Mouse (Mus musculus): ENCODE measurements around the gene Mecom. TPM values are rescaled to one million over a fixed set of nuclear protein-coding genes. Genes with fewer than 3 reads are reported as not detected.
"Not testable (repeated sequence)": the region's sequence is repeated elsewhere in the genome, so short reads cannot be mapped to it uniquely, and the experiment has no call there.

Gene Mecom
- polyA plus RNA-seq, 1 experiment from 2014 or later: 89.3 TPM

DNA sequence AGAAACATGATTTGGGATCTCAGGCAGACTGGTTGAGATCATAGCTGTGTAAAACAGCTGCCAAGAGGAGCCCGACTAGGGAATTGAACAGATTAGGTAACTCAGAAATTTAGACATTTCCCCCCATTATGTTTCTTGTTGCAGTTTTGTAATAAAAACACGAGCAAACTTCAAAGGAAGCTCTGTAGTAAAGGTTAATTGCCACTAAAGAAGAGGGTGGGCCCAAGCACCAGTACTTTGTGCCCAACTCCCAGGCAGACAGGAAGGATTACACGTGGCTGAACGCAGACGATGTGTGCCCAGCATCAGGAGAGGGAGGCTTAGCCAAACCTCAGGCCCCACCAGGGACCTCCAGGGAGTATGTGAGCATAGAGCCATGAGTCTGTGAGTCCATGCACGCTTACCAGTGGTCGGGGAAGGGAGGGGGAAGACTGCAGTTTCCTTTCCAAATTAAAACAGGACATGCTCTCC is 303.4 kb downstream of the Mecom start:
- Histone ChIP-seq H3K4me3 (ENCODE audit: low read length) (no peak overlapping the region), H3K9ac (ENCODE audit: low read depth, low read length) (no peak overlapping the region; the same call in 1 of the 2 replicates), H3K4me1 (ENCODE audit: control insufficient read depth, insufficient read depth, low read length) (peaks cover 15% of the 10 kb centered on the region; the same call in 1 of the 2 replicates), H3K27me3 (ENCODE audit: control insufficient read depth, insufficient read depth, low read length) (no peaks in the 10 kb centered on the region), H3K9me3 (ENCODE audit: control insufficient read depth, low read length) (no peaks in the 10 kb centered on the region), H3K27ac (ENCODE audit: low read depth, low read length) (no peak overlapping the region; the same call in 1 of the 2 replicates), H3K36me3 (ENCODE audit: control insufficient read depth, insufficient read depth, low read length) (no peaks in the 10 kb centered on the region), H3K4me2 (replicated peaks; ENCODE audit: low read depth, low read length) (no peak overlapping the region)
- ATAC-seq (ENCODE audit: low FRiP score, low TSS enrichment): no peak; the same call in 1 of the 2 replicates
- 20% methylated on average over 7 of the region's 7 CpGs for WGBS

DNA sequence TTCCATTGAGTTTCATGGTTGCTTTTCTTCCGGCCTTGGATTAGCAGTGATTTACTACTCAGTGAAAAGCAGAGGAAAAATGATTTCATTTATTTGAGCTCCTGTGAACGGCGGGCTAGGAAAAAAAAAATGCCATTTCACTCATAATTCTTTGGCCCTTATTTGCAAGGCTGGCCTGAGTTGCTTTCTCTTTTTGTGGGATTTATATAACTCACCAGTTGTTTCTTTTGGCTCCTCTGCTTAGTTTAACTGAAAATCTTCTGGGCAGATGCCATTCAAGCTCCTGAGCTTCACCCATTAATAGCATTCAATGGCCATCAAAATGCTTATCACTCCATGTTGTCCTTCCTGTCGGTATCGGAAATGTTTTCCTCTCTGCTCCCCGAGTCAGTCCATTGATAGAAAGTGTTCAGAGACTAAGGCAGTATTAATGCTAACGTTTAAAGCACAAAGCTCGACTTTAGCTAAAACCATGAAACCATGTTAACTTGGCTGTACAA is 304.0 kb downstream of the Mecom start:
- WGBS: 56% methylated on average over 8 of the region's 8 CpGs
- Histone ChIP-seq H3K9me3 (ENCODE audit: control insufficient read depth, low read length) (no peaks in the 10 kb centered on the region), H3K27ac (ENCODE audit: low read depth, low read length) (no peak overlapping the region; the same call in 1 of the 2 replicates), H3K9ac (ENCODE audit: low read depth, low read length) (no peak overlapping the region), H3K27me3 (ENCODE audit: control insufficient read depth, insufficient read depth, low read length) (no peaks in the 10 kb centered on the region), H3K36me3 (ENCODE audit: control insufficient read depth, insufficient read depth, low read length) (no peaks in the 10 kb centered on the region), H3K4me2 (replicated peaks; ENCODE audit: low read depth, low read length) (no peak overlapping the region), H3K4me1 (ENCODE audit: control insufficient read depth, insufficient read depth, low read length) (peaks cover 15% of the 10 kb centered on the region; the same call in 1 of the 2 replicates), H3K4me3 (ENCODE audit: low read length) (no peak overlapping the region)
- ATAC-seq (ENCODE audit: low FRiP score, low TSS enrichment): no peak

DNA sequence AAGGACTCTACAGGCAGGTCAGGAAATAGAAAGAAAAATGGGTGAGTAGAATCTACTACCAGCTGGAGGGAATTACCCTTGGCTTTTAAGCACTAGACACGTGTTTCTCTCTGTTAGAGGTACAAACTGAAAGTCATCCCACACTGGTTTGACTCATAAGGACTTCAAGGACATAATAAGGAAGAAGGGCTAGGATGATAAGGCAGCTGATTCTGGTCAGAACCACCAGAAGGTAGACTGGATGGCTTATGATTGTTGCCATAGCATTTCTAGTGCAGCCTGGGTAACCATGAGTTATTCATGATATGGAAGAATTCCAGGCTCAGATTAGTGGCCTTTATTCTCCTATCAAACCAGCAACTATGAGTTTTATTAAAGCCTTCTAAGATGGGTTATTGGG is 308.4 kb downstream of the Mecom start:
- H3K27ac ChIP-seq (ENCODE audit: low read depth, low read length): no peak overlapping the region
- H3K4me3 ChIP-seq (ENCODE audit: low read length): no peak overlapping the region
- ATAC-seq (ENCODE audit: low FRiP score, low TSS enrichment): no peak
- H3K4me2 ChIP-seq (replicated peaks; ENCODE audit: low read depth, low read length): no peak overlapping the region
- no peak overlapping the region for H3K9ac ChIP-seq (ENCODE audit: low read depth, low read length)
- H3K4me1 ChIP-seq (ENCODE audit: control insufficient read depth, insufficient read depth, low read length): peaks cover 6% of the 10 kb centered on the region; the same call in 1 of the 2 replicates
- no peaks in the 10 kb centered on the region for H3K9me3 ChIP-seq (ENCODE audit: control insufficient read depth, low read length)
- 89% methylated on average over 1 of the region's 1 CpGs for WGBS
- no peaks in the 10 kb centered on the region for H3K36me3 ChIP-seq (ENCODE audit: control insufficient read depth, insufficient read depth, low read length)
- no peaks in the 10 kb centered on the region for H3K27me3 ChIP-seq (ENCODE audit: control insufficient read depth, insufficient read depth, low read length)

DNA sequence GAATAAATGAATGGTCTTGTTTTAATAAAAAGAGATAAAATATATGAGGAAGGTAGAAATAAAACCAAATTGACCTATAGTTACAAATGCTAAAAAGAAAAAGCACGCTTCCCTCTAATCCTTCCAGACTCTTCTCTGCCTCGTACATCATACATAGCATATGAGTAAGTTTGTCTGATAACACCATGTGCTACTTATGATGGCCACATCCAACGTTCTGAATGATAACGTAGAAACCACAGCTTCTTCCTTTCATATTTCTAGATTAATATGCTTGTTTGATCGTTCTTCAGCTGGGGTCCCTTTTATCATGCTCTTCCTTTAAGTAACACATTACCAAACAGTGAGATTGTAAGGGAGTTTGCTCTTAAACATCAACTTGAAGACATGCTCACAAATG is 310.3 kb downstream of the Mecom start:
- Histone ChIP-seq H3K36me3 (ENCODE audit: control insufficient read depth, insufficient read depth, low read length) (no peaks in the 10 kb centered on the region), H3K27ac (ENCODE audit: low read depth, low read length) (no peak overlapping the region), H3K27me3 (ENCODE audit: control insufficient read depth, insufficient read depth, low read length) (no peaks in the 10 kb centered on the region), H3K9ac (ENCODE audit: low read depth, low read length) (no peak overlapping the region), H3K4me3 (ENCODE audit: low read length) (no peak overlapping the region), H3K9me3 (ENCODE audit: control insufficient read depth, low read length) (no peaks in the 10 kb centered on the region), H3K4me1 (ENCODE audit: control insufficient read depth, insufficient read depth, low read length) (0 out of 2 replicates have a peak, but pooled peaks cover 3% of the 10 kb centered on the region), H3K4me2 (replicated peaks; ENCODE audit: low read depth, low read length) (no peak overlapping the region)
- 95% methylated on average over 5 of the region's 5 CpGs for WGBS
- ATAC-seq (ENCODE audit: low FRiP score, low TSS enrichment): no peak

DNA sequence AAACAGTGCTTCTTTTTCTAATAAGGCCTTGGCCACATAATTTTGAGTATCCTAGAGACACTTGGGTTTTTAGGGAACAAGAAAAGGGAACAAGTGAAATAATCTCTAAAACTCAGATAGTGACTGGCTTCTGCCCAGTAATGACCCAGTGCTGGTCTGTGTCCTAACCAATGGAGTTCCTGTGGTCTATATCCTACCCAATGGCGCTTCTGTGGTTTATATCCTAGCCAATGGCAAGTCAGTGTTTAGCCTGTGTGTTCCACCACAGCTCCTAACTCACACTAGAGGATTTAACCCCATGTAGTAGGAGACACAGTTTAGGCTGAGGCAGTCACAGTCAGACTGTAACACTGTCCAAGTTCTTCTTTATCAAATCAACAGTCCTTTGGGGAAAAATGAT is 313.8 kb downstream of the Mecom start:
- 0 out of 2 replicates have a peak, but pooled peaks cover 3% of the 10 kb centered on the region for H3K4me1 ChIP-seq (ENCODE audit: control insufficient read depth, insufficient read depth, low read length)
- 93% methylated on average over 1 of the region's 1 CpGs for WGBS

DNA sequence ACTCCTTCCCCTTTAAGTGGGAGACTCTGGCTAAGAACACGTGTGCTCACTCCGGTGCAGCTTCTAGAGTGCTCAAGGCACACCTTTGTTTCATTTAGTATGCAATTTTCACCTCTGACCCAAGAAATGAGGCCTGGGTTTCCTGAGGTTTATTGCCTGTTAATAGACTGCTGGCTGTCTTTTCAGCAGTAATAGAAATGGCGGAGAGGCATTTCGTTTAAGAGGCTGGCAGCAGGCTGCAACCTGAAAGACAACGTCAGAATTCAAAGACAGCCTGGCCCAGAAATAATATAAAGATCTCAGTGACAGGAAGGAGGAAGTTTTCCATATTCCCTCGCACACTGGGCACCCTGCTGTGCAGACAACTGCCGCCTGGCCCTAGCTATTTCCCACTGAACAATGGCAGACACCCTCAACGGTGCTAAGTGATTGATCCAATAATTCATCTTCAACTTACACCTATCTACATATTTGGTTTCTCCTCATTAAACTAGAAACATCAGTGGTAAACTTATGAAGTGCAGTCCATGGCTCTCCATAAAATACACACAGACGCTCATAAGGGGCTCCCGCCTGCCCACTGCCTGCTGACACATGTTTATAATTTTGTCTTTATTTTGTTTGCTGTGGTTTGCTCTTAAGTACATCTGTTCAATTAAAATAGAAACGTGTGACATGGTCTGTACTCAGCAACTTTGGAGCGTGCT is 319.7 kb downstream of the Mecom start:
- WGBS: 50% methylated on average over 12 of the region's 12 CpGs
- Histone ChIP-seq H3K9ac (ENCODE audit: low read depth, low read length) (no peak overlapping the region), H3K36me3 (ENCODE audit: control insufficient read depth, insufficient read depth, low read length) (no peaks in the 10 kb centered on the region), H3K4me3 (ENCODE audit: low read length) (no peak overlapping the region), H3K4me2 (replicated peaks; ENCODE audit: low read depth, low read length) (no peak overlapping the region), H3K4me1 (ENCODE audit: control insufficient read depth, insufficient read depth, low read length) (peaks cover 6% of the 10 kb centered on the region; the same call in 1 of the 2 replicates), H3K27ac (ENCODE audit: low read depth, low read length) (no peak overlapping the region), H3K9me3 (ENCODE audit: control insufficient read depth, low read length) (no peaks in the 10 kb centered on the region), H3K27me3 (ENCODE audit: control insufficient read depth, insufficient read depth, low read length) (no peaks in the 10 kb centered on the region)
- ATAC-seq (ENCODE audit: low FRiP score, low TSS enrichment): no peak

More for the DNA sequence above, 313.8 kb downstream of the Mecom start:
- Histone ChIP-seq H3K9me3 (ENCODE audit: control insufficient read depth, low read length) (no peaks in the 10 kb centered on the region), H3K9ac (ENCODE audit: low read depth, low read length) (no peak overlapping the region), H3K36me3 (ENCODE audit: control insufficient read depth, insufficient read depth, low read length) (no peaks in the 10 kb centered on the region), H3K4me2 (replicated peaks; ENCODE audit: low read depth, low read length) (no peak overlapping the region), H3K27me3 (ENCODE audit: control insufficient read depth, insufficient read depth, low read length) (no peaks in the 10 kb centered on the region), H3K4me3 (ENCODE audit: low read length) (no peak overlapping the region), H3K27ac (ENCODE audit: low read depth, low read length) (no peak overlapping the region)
- no peak for ATAC-seq (ENCODE audit: low FRiP score, low TSS enrichment)

DNA sequence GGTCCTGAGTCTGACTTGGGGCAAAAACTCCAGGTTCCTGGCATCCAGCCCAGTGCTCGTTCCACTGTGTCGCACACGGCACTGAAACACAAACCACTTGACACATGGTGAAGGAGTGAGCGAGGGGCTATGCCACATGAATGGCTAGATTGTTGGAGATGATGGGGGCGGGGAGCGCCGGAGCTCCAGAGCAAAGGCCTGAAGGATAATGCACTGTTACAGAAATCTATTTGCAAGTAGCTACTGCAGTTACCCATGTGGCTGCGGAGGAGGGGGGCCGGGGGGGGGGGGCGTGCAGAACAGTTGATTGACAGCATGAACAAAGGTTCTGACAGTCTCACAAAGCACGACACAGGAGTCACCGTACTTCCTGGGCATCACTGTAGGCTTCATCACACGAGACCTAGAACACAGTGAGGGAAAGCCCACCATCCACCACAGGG is 320.9 kb downstream of the Mecom start:
- H3K36me3 ChIP-seq (ENCODE audit: control insufficient read depth, insufficient read depth, low read length): no peaks in the 10 kb centered on the region
- no peak overlapping the region for H3K4me2 ChIP-seq (replicated peaks; ENCODE audit: low read depth, low read length)
- H3K27me3 ChIP-seq (ENCODE audit: control insufficient read depth, insufficient read depth, low read length): no peaks in the 10 kb centered on the region
- no peak overlapping the region for H3K4me3 ChIP-seq (ENCODE audit: low read length)
- no peak overlapping the region for H3K27ac ChIP-seq (ENCODE audit: low read depth, low read length)
- ATAC-seq (ENCODE audit: low FRiP score, low TSS enrichment): peak; percentile 80
- 49% methylated on average over 13 of the region's 13 CpGs for WGBS
- H3K9me3 ChIP-seq (ENCODE audit: control insufficient read depth, low read length): no peaks in the 10 kb centered on the region
- H3K4me1 ChIP-seq (ENCODE audit: control insufficient read depth, insufficient read depth, low read length): peaks cover 6% of the 10 kb centered on the region; the same call in 1 of the 2 replicates
- H3K9ac ChIP-seq (ENCODE audit: low read depth, low read length): no peak overlapping the region

DNA sequence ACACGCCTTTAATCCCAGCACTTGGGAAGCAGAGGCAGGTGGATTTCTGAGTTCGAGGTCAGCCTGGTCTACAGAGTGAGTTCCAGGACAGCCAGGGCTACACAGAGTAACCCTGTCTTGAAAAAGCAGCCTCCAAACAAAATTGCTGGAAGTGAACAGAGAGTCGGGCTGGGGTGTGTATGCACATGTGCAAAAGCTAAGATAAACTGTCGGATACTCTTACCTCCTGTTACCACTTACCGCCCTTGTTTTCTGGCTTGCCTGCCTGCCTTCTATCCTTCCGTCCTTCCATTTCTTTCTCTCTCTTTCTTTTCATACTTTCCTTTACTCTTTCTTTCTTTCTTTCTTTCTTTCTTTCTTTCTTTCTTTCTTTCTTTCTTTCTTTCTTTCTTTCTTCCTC is 322.6 kb downstream of the Mecom start:
- H3K4me1 ChIP-seq (ENCODE audit: control insufficient read depth, insufficient read depth, low read length); H3K36me3 ChIP-seq (ENCODE audit: control insufficient read depth, insufficient read depth, low read length); H3K9ac ChIP-seq (ENCODE audit: low read depth, low read length); H3K27ac ChIP-seq (ENCODE audit: low read depth, low read length); H3K4me3 ChIP-seq (ENCODE audit: low read length); H3K9me3 ChIP-seq (ENCODE audit: control insufficient read depth, low read length); ATAC-seq (ENCODE audit: low FRiP score, low TSS enrichment); H3K27me3 ChIP-seq (ENCODE audit: control insufficient read depth, insufficient read depth, low read length); H3K4me2 ChIP-seq (replicated peaks; ENCODE audit: low read depth, low read length): not testable (repeated sequence)
- WGBS: 90% methylated on average over 6 of the region's 6 CpGs

All from kidney, embryonic 14.5 days (tissue).